Mouse (Mus musculus): ENCODE results near the gene Rreb1.

Gene Rreb1

GRCm38 (mm10) chr13:37778594-37779231 lies 513 bp downstream of the Rreb1 start:
- peak in 1 of 2 experiments; percentile 45 for DNase-seq (ENCODE audit: low spot score in 2 of 2)

GRCm38 (mm10) chr13:37779251-37779667 lies 1.1 kb downstream of the Rreb1 start:
- peak in 1 of 2 experiments; percentile 59 for DNase-seq (ENCODE audit: low spot score in 2 of 2)

GRCm38 (mm10) chr13:37781557-37781956 lies 3.4 kb downstream of the Rreb1 start:
- DNase-seq (ENCODE audit: low spot score in 2 of 2): no peak

GRCm38 (mm10) chr13:37782144-37782543 lies 3.9 kb downstream of the Rreb1 start:
- DNase-seq (ENCODE audit: low spot score in 2 of 2): no peak

GRCm38 (mm10) chr13:37783676-37784075 lies 5.5 kb downstream of the Rreb1 start:
- no peak for DNase-seq (ENCODE audit: low spot score in 2 of 2)

GRCm38 (mm10) chr13:37784226-37784625 lies 6.0 kb downstream of the Rreb1 start:
- no peak for DNase-seq (ENCODE audit: low spot score in 2 of 2)

GRCm38 (mm10) chr13:37792739-37793336 lies 14.6 kb downstream of the Rreb1 start:
- DNase-seq (ENCODE audit: low spot score in 2 of 2): no peak

- no peak for DNase-seq (ENCODE audit: low spot score in 2 of 2)
These were observed 20.6 kb downstream of the Rreb1 start for GRCm38 (mm10) chr13:37798811-37799210.

- DNase-seq (ENCODE audit: low spot score in 2 of 2): no peak
These were observed 21.2 kb downstream of the Rreb1 start for GRCm38 (mm10) chr13:37799413-37799812.

GRCm38 (mm10) chr13:37801101-37802075 lies 23.2 kb downstream of the Rreb1 start:
- peak in 1 of 2 experiments; percentile 53 for DNase-seq (ENCODE audit: low spot score in 2 of 2)

GRCm38 (mm10) chr13:37802246-37803003 lies 24.2 kb downstream of the Rreb1 start:
- no peak for DNase-seq (ENCODE audit: low spot score in 2 of 2)

GRCm38 (mm10) chr13:37803244-37803643 lies 25.0 kb downstream of the Rreb1 start:
- DNase-seq (ENCODE audit: low spot score in 2 of 2): no peak

GRCm38 (mm10) chr13:37804023-37804422 lies 25.8 kb downstream of the Rreb1 start:
- no peak for DNase-seq (ENCODE audit: low spot score in 2 of 2)

- no peak for DNase-seq (ENCODE audit: low spot score in 2 of 2)
These were observed 36.8 kb downstream of the Rreb1 start for GRCm38 (mm10) chr13:37815001-37815400.

GRCm38 (mm10) chr13:37816736-37817135 lies 38.5 kb downstream of the Rreb1 start:
- no peak for DNase-seq (ENCODE audit: low spot score in 2 of 2)

- no peak for DNase-seq (ENCODE audit: low spot score in 2 of 2)
These were observed 43.2 kb downstream of the Rreb1 start for GRCm38 (mm10) chr13:37821413-37821812.

- DNase-seq (ENCODE audit: low spot score in 2 of 2): no peak
These were observed 46.2 kb downstream of the Rreb1 start for GRCm38 (mm10) chr13:37824331-37824920.

- DNase-seq (ENCODE audit: low spot score in 2 of 2): peak; percentile 51 to 58
These were observed 46.9 kb downstream of the Rreb1 start for GRCm38 (mm10) chr13:37824956-37825645.

- DNase-seq (ENCODE audit: low spot score in 2 of 2): peak; percentile 62 to 69
These were observed 47.6 kb downstream of the Rreb1 start for GRCm38 (mm10) chr13:37825646-37826280.
